Mouse (Mus musculus): ENCODE results near the gene Gga3.

Gene Gga3

DNA sequence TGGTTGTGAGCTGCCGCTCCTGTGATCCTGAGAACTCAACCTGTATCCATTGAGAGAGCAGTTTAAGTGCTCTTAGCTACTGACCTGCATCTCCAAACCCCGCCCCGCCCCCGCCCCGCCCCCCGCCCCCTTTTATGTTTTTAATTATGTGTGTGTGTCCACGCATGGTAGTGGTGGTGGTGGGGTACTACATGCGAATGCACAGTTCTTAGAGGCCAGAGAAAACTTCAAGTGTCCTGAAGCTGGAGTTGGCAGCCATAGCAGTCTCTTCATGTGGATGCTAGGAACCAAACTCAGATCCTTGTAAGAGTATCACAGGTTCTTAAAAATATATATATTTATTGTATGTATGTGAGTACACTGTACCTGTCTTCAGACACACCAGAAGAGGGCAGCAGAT, 31.6 kb upstream of the Gga3 start:
- no peak for TF ChIP-seq GATA4 (IDR thresholded peaks at IDR 0.05; ENCODE audit: insufficient replicate concordance, low read length)

DNA sequence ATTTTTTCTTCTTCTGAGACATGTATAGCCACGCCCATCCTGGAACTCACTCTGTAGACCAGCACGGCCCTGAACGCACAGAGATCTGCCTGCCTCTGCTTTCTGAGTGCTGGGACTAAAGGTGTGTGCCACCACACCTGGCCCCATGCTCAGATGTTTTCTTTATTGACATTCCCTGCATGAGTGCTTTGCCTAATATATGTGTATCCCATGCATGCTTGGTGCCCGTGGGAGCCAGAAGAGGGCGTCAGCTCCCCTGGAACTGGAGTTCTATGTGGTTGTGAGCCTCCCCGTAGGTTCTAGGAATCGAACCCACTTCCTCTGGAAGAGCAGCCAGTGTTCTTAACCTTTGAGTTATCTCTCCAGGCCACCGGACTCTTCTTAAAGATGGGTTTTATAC, 31.2 kb upstream of the Gga3 start:
- TF ChIP-seq GATA4 (IDR thresholded peaks at IDR 0.05; ENCODE audit: insufficient replicate concordance, low read length): no peak

DNA sequence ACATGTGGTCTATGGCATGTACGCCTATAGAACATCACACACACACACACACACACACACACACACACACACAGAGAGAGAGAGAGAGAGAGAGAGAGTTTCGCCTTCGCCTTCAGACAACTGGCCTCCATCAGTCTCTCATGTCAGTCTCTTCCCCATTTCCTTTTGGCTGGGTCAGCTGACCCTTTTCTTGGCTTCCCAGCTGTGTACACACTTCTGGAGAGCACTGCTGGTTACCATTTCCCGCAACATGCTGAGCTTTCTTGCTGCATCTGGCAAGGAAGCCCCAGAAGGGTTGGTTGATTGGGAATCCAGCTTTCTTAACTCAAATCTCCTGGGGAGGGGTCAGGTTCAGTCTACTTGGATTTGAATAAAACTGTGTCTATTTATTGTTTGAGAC, 30.3 kb upstream of the Gga3 start:
- no peak for TF ChIP-seq GATA4 (IDR thresholded peaks at IDR 0.05; ENCODE audit: insufficient replicate concordance, low read length)

DNA sequence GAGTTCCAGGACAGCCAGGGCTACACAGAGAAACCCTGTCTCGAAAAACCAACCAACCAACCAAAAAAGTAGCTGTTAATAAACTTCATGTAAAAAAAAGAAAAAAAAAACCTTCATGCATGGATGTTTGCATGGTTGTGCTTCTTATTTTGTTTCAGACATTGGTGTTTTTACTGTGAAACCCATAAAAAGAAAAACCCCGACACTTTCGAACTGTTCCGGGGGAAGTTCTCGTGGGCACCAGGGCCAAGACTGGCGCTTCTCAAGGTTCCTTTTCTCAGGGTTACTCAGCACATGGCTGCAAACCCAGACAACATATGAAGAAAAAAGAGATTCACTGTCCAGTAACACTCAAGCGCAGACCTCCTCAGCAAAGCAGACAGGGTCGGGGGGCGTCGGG, 29.0 kb upstream of the Gga3 start:
- no peak for TF ChIP-seq GATA4 (IDR thresholded peaks at IDR 0.05; ENCODE audit: insufficient replicate concordance, low read length)

DNA sequence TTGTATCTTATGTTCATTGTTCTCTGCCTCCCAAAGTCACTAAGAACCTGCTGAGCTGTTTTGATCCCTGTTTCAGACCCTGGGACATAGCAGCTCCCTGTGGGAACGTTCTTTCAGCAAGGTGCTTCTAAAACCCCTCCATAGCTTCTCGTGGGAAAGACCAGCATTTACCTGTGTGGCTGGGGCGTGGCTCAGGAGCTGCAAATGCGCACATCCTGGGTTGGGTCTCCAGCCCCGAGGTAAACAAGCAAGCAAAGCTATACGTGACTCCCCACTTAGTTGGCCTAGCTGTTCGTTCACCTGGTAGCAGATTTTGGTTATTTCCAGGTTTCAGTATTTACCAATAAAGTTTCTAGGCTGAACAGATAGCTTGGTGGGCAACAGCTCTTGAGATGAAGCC, 28.4 kb upstream of the Gga3 start:
- no peak for TF ChIP-seq GATA4 (IDR thresholded peaks at IDR 0.05; ENCODE audit: insufficient replicate concordance, low read length)

DNA sequence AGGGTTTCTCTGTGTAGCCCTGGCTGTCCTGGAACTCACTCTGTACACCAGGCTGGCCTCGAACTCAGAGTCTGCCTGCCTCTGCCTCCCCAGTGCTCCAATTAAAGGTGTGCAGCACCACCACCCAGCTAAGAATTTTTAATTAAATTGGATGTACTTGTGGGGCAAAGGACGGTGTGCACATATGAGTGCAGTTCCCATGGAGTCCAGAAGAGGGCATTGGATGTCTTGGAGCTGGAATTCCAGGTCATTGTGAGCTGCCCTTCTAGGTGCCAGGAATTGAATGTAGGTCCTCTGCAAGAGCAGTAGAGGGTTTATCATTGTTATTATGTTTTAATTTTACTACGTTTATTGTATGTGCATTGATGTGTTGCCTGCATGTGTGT, 27.6 kb upstream of the Gga3 start:
- TF ChIP-seq GATA4 (IDR thresholded peaks at IDR 0.05; ENCODE audit: insufficient replicate concordance, low read length): no peak

DNA sequence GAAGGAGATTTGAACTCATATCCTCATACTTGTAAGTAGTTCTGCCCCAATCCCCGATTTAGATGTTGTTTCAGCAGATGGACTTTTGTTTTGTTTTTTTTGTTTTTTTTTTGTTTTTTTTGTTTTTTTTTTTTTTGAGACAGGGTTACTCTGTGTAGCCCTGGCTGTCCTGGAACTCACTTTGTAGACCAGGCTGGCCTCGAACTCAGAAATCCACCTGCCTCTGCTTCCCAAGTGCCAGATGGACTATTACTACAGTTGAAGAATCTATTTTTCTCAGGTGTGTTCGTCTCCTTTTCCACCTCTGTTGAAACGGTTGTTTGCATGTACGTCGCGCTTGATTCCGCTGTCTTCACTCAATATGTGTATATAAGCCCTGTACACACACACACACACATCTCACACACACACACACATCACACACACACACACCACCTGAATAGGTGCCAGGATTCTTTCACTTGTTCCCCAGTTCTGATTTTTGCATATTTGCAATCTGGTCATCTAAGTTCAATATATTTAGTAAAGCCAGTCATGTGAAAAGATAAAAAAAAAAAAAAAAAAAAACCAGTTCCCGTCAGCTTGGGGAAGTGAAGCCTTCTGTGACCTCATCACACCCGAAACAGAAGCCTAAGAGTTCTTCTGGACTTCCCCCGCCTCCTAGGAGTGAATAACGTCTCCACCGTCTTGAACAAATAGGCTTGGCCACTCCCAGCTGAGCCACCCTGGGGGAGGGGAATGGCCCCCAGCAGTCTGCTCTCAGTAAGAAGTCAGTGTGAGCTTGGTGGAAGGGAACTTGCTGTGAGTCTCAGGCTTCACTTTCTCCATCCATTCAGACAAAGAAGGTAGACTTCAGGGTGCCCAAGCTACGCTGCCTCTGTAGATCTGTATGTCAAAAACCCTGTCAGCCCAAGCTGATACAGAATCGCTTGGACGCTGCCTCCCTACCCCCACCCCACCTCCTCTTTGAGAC, 27.0 kb upstream of the Gga3 start:
- TF ChIP-seq GATA4 (IDR thresholded peaks at IDR 0.05; ENCODE audit: insufficient replicate concordance, low read length): no peak

DNA sequence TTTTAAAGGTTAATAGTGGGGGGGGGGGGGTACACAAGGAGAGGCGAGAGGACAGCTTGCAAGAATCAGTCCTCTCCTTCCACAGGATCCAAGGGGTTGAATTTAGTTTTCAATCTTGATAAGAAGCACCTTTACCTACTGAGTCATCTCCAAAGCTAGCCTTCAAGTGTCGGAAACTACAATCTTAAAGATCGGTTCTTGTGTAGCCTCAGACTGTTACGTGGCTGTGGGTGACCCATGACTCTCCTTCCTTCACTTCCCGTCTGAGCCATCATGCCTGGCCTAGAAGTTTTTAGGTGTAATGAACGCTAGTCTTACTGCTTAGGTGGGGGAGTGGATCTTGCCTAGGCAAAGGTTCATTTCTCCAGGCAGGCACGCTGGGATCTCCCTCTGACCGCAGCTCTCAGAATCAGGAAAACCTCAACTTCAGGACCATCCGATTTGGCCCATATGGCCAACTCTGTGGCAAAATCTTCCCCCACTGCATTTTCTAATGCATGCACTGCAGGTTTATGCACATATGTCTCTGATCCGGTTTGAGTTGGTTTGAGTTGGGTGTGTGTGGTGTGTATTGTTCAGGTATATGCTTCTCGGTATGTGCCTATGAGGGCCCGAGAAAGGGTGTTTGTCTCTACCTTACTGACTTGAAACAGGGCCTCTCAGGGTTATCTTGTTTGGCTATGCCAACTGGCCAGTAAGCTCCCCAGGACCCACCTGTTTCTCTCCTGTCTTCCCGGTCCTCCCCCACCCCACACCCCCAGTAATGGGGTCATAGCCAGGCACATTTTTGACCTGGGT, 26.1 kb upstream of the Gga3 start:
- TF ChIP-seq GATA4 (IDR thresholded peaks at IDR 0.05; ENCODE audit: insufficient replicate concordance, low read length): no peak

DNA sequence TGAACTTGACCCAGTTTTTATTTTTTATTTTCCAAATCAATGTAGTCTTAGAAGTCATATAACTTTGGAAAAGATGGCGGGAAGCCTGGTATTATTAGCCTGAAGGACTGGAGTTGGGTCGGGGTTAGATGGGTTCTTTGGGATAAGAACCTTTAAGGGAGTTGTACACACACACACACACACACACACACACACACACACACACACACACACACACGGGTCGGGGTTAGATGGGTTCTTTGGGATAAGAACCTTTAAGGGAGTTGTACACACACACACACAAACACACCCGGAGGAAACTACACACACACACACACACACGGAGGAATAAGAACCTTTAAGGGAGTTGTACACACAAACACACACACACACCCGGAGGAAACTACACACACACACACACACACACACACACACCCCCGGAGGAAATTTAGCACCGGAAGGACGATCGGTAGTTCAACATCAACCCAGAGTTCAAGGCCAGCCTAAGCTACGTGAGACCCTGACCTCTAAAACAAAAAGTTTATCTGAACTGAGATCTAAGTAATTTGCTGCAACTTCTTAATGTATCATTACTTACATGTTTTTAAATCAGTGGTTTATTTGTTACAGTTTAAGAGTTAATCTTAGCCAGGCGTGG, 24.7 kb upstream of the Gga3 start:
- TF ChIP-seq GATA4 (IDR thresholded peaks at IDR 0.05; ENCODE audit: insufficient replicate concordance, low read length): no peak

DNA sequence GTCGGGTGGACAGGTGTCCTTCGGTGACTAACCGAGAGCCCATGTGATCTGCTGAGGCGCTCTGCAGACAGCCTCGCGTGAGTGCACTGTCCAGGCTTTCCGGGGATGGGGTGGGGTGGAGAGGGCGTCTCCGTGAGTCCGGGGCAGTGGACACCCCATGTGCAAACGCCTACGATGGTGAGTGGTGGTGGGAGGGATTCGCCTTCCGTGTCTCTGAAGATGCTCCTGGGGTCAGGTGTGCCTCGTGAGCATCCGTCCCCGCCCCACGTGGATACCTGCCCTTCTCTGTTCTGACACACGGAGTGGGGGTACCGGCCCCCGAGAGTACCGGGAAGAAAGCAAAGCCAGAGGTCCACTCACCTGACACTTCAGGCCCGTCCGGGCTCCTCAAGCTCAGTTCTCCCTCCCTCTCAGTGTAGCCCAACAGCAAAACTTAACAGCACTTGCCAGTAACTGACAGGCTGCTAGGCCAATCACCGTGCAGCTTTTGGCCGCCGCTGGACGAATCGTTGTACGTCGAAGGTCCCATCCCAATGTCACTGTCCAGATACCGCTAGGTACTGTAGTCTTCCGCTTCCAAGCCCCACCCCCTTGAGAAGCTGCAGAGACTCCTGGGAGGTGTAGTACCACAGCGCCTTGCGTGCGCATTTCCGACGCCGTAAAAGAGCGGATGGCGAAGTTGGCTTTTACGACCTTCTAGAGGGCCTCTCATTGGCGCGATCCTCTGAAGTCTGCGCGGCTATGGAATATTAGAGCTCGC, 24.0 kb upstream of the Gga3 start, which contains the start of gene Slc25a19:
Gene Slc25a19, minus strand, starts transcription at position 591 of the 760 bp plus-strand sequence.
- peak; percentile 50 for TF ChIP-seq GATA4 (IDR thresholded peaks at IDR 0.05; ENCODE audit: insufficient replicate concordance, low read length)

DNA sequence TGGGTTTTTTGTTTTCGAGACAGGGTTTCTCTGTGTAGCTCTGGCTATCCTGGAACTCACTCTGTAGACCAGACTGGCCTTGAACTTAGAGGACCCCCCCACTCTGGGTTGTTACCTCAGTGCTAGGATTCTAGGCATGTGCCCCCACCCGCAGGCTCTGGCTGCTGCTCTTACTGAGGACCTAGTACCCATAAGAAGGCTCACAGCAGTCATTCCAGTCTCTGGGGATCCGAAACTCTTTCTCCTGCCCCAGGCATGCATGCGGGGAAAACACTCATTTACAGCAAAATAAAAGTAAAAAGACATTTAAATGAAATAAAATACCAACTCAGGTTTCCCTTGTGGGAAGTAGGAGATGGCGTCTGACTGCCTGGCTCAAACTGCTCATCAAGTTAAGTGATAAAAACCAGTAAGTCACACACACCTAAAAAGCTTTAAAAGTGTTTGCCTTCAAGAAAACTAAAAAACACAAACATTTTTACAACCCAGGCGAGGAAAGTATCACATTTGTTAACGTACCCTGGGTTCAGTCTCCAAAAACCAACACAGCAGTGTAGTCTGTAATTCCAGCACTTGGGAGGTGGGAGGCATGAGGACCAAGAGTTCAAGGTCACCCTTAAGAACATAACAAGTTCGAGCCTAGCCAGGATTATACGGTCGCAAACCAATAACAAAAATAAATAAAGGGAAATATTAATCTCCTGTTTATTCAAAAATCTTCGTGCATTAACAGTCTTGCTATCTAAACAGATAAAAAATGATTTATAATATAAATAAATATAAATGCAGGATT, 23.2 kb upstream of the Gga3 start:
- TF ChIP-seq GATA4 (IDR thresholded peaks at IDR 0.05; ENCODE audit: insufficient replicate concordance, low read length): no peak

DNA sequence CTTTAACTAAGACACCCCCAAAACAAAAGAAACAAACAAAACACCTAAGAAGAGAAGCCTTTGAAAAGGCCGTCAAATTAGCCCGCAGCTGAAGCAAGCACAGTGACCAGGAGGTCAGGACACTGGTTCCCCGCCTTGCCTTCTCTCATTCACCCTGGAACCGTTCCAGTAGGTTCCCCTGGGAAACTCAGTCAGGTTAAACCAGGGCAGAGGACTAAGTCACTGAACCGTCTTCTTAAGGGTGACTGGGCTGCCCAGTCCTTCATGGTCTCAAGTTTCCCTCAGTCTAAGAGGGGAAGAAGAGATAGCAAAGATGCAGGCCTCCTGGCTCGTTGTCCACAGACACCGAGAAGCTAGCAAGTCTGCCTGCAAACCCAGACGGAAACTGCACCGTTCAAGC, 22.0 kb upstream of the Gga3 start:
- no peak for TF ChIP-seq GATA4 (IDR thresholded peaks at IDR 0.05; ENCODE audit: insufficient replicate concordance, low read length)

DNA sequence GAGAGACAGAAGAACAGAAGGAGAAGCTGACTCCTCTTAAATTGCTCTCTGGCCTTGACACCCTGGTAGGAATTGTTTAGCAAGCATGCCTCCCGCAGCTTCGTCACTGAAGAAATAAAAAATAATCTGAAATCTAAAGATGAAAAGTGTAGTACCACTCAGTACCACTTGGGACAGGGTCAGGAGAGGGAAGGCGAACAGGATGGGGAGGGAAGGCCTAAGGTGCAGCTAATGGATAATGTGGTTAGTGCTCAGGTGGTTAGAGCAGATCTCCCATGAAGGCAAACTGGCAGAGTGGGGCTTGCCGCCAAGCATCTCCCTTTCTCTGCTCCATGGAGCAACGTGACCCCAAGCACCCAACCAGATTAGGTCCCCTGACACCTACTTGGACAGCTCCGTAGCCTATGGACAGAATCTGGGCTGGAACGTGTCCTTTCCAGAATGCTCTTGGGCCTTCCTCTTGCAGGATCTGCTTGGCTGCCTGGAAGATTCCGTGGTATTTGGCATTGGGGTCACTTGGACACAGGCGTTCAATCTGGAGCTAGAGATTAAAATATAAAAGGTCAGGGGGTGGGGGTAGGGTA, 19.7 kb upstream of the Gga3 start:
- no peak for TF ChIP-seq GATA4 (IDR thresholded peaks at IDR 0.05; ENCODE audit: insufficient replicate concordance, low read length)

DNA sequence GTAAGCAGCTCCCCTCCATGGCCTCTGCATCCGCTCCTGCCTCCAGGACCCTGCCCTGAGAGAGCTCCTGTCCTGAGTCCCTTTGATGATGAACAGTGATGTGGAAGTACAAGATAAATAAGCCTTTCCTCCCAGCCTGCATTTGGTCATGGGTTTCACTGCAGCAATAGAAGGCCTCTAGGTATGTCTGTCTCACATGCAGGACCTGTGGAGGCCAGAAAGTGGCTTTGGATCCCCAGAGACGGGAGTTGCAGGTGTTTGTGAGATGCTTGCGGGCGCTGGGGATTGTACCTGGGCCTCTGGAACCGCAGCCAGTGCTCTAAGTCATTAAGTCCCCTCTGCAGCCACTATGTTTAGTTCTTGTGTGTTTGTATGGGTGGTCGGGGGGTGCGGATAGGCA, 16.1 kb upstream of the Gga3 start:
- no peak for TF ChIP-seq GATA4 (IDR thresholded peaks at IDR 0.05; ENCODE audit: insufficient replicate concordance, low read length)
